Mouse (Mus musculus): ENCODE measurements around the gene Klf16. TPM values are rescaled to one million over a fixed set of nuclear protein-coding genes. Genes with fewer than 3 reads are reported as not detected.

Gene Klf16
- total RNA-seq, 2 experiments from 2014 or later, result 1.5 to 1.9 TPM

DNA sequence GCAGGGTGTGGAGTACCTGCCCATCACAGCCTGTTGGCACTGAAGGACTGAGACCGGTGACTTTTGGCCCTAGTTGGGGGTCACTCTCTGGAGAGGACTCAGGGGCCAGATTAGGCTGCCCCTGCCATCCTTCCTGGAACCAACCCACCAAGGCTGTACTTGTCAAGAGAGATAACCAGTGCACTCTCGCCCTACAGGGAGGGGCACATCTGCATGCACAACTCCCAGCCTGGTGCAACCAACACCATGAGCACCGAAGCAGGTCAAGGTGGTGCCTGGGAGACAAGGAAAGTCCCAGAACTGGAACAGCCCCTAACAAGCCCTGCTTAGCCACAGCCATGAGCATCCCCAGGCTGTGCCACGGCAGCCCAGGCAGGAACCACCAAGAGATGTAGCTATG is 30.2 kb downstream of the Klf16 start:
- no peak for DNase-seq (ENCODE audit: low spot score)

- no peak for DNase-seq (ENCODE audit: low spot score)
Observed at GRCm38 (mm10) chr10:80545590-80545989, 31.5 kb downstream of the Klf16 start.

DNA sequence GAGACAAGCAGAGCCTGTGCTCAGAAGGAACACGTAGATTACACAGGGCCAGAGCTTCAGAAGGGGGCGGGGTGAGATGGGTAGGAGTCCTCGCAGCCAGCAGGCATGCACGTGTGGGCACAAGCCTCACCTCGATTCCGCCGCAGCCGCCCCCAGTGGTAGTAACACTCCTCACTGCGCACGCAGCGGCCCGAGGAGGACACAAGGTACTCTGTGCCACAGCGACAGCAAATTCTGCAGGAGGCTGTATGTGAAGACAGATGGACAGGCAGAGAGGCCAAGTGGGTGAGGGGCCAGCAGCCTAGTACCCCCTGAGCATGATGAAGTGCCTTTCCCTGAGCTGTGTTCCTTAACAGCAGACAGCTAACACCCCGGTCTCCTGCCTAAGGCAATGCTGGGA is 33.2 kb downstream of the Klf16 start:
- DNase-seq (ENCODE audit: low spot score), result no peak

- DNase-seq (ENCODE audit: low spot score), result no peak
Observed at GRCm38 (mm10) chr10:80539493-80539892, 37.6 kb downstream of the Klf16 start.

DNA sequence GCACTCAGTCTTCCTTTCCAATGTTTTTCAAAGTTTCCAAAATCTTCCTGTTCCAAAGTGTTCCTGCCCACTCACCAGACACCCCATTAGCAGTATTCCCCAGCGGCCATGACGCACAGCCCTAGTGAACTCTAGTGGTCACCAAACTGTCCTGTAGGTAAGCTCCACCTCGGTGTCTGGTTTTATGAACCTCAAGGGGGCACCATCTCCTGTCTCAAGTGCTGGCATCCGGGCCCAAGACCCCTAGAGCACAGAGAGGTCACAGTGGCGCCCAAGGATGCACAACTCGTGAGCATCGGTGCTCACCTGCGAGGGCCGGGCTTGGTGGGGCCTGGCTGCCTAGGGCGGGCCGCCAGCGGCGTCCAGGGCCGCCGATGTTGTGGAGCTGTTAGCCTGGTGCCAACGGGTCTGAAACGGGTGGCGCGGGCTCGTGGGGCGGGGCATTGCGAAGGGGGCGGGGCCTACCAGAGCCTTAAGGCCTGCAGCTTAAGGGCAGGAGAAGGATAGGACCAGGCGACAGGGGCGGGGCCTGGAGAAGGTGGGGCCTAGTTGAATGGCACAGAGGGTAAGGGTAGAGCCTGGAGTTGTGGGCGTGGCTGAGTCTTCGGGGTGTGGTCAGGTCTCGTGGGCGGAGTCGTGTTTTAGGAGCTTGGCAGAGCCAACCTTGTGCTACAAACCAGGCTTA is 38.3 kb downstream of the Klf16 start, which contains the start of gene Atp8b3:
Gene Atp8b3 (minus strand): TSS at position 415 of the 685 bp plus-strand sequence.
- DNase-seq (ENCODE audit: low spot score), result peak; percentile 65

DNA sequence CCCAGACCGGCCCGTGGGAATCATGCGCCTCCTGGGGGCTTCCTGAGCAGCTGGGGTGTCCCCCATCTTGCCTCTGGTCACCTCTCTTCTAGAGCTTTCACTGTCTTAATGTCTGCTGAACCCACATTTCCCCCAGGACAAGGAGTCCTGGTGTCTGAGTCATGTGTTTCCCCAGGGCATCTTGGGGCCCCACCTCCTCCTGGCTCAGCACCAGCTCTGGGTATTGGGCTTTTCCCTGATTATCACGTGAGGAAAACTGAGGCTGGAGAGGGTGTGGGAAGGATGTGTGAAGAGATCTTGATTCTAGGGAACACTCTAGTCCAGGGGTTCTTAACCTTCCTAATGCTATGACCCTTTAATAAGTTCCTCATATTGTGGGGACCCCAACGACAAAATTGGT is 38.9 kb downstream of the Klf16 start:
- no peak for DNase-seq (ENCODE audit: low spot score)

GRCm38 (mm10) chr10:80535711-80536110 is 41.4 kb downstream of the Klf16 start:
- no peak for DNase-seq (ENCODE audit: low spot score)

GRCm38 (mm10) chr10:80535071-80535470 is 42.0 kb downstream of the Klf16 start:
- DNase-seq (ENCODE audit: low spot score), result no peak

DNA sequence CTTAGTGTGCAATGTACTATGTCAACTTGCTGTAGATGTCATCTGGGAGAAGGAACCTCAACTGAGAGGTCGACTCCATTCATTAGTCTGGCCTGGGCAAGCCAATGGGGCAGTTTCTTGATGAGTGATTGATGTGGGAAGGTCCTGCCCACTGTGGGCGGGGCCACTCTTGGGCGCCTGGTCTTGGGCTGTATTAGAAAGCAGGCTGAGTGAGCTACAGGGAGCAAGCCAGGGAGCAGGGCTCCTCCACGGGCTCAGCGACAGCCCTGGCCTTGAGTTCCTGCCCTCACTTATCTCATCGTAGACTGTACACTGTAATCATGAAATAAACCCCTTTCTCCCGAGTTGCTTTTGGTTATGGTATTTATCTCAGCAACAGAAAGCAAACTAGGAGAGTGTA is 43.4 kb downstream of the Klf16 start:
- no peak for DNase-seq (ENCODE audit: low spot score)

GRCm38 (mm10) chr10:80532783-80533182 is 44.3 kb downstream of the Klf16 start:
- DNase-seq (ENCODE audit: low spot score), result no peak

DNA sequence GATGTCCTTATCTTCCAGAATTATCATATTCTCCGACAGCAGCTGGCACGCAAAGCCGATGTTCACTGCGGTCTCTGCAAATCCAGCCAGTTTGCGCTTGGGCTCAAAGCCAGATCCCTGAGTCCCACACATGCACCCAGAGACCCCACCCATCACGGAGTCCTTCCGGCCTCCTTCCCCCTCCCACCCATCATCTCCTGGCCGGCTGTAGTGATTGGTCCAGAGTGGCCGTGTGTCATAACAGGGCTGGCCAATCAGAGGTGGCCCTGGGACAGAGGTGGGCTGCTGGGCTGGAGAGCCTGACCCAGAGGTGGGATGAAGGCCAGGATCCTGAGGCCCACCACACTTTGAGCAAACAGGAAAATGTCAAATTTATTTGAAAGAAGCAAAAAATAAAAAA is 50.9 kb downstream of the Klf16 start:
- DNase-seq (ENCODE audit: low spot score), result no peak

GRCm38 (mm10) chr10:80523299-80523698 is 53.8 kb downstream of the Klf16 start:
- DNase-seq (ENCODE audit: low spot score), result no peak

GRCm38 (mm10) chr10:80519287-80519686 is 57.8 kb downstream of the Klf16 start:
- no peak for DNase-seq (ENCODE audit: low spot score)

Small RNA genes within 50 kb of the gene (microRNA-seq; reads per million reads assigned to microRNA genes)
- gene Mir6912, result not detected

Other genes starting within 250 kb of the Klf16 start
- under 1 TPM; 0.78 to 0.97 TPM for gene Pcsk4, start 247.8 kb downstream of the Klf16 start, total RNA-seq (2021)
- gene Reep6, start 247.4 kb downstream of the Klf16 start, total RNA-seq (2021), result 1 to 10 TPM; 3.4 to 4.1 TPM
- gene Adamtsl5, start 228.9 kb downstream of the Klf16 start, total RNA-seq (2021), result 10 to 100 TPM; 32.5 to 37.0 TPM
- under 1 TPM; 0.09 to 0.11 TPM for gene Plk5, start 220.9 kb downstream of the Klf16 start, total RNA-seq (2021)
- gene Mex3d, start 189.7 kb downstream of the Klf16 start, total RNA-seq (2021), result 1 to 10 TPM; 4.0 to 4.6 TPM
- gene Mbd3, start 177.8 kb downstream of the Klf16 start, total RNA-seq (2021), result 100 to 1,000 TPM; 108 to 127 TPM
- 100 to 1,000 TPM; 831 to 847 TPM for gene Uqcr11, start 170.5 kb downstream of the Klf16 start, total RNA-seq (2021)
- gene Tcf3, start 143.7 kb downstream of the Klf16 start, total RNA-seq (2021), result 10 to 100 TPM; 11.2 to 11.3 TPM
- gene Onecut3, start 82.5 kb downstream of the Klf16 start, total RNA-seq (2021), result not detected
- gene Atp8b3, start 38.2 kb downstream of the Klf16 start, total RNA-seq (2021), result not detected
- gene Rexo1, start 15.8 kb downstream of the Klf16 start, total RNA-seq (2021), result 10 to 100 TPM in 1 of 2 experiments, 1 to 10 TPM in 1; 9.6 to 11.1 TPM
- 10 to 100 TPM; 62.4 to 64.3 TPM for gene Abhd17a, start 13.0 kb upstream of the Klf16 start, total RNA-seq (2021)
- 10 to 100 TPM; 19.0 to 20.1 TPM for gene Scamp4, start 25.6 kb upstream of the Klf16 start, total RNA-seq (2021)
- gene Adat3, start 25.6 kb upstream of the Klf16 start, total RNA-seq (2021), result under 1 TPM in 1 of 2 experiments, not detected in 1; 0.69 TPM
- gene Gm49322, start 28.7 kb upstream of the Klf16 start, total RNA-seq (2021), result under 1 TPM; 0.14 to 0.26 TPM
- gene Csnk1g2, start 45.5 kb upstream of the Klf16 start, total RNA-seq (2021), result 100 to 1,000 TPM in 1 of 2 experiments, 10 to 100 TPM in 1; 97.2 to 128 TPM
- 10 to 100 TPM; 38.5 to 40.0 TPM for gene Btbd2, start 79.8 kb upstream of the Klf16 start, total RNA-seq (2021)
- gene Mknk2, start 100.8 kb upstream of the Klf16 start, total RNA-seq (2021), result 100 to 1,000 TPM; 244 to 292 TPM
- gene Mob3a, start 124.7 kb upstream of the Klf16 start, total RNA-seq (2021), result 1 to 10 TPM; 2.3 to 4.1 TPM
- gene Izumo4, start 124.9 kb upstream of the Klf16 start, total RNA-seq (2021), result 1 to 10 TPM in 1 of 2 experiments, under 1 TPM in 1; 0.91 to 1.9 TPM
- 10 to 100 TPM; 24.3 to 31.7 TPM for gene Ap3d1, start 164.9 kb upstream of the Klf16 start, total RNA-seq (2021)
- gene Dot1l, start 177.9 kb upstream of the Klf16 start, total RNA-seq (2021), result 10 to 100 TPM; 13.6 to 20.8 TPM
- 10 to 100 TPM; 27.3 to 27.6 TPM for gene Sf3a2, start 220.9 kb upstream of the Klf16 start, total RNA-seq (2021)
- gene Plekhj1, start 221.3 kb upstream of the Klf16 start, total RNA-seq (2021), result 10 to 100 TPM; 24.3 to 25.8 TPM
- gene Amh, start 227.9 kb upstream of the Klf16 start, total RNA-seq (2021), result under 1 TPM; 0.31 to 0.32 TPM
- gene Jsrp1, start 236.2 kb upstream of the Klf16 start, total RNA-seq (2021), result 100 to 1,000 TPM; 448 to 461 TPM
- 100 to 1,000 TPM; 698 to 770 TPM for gene Oaz1, start 249.3 kb upstream of the Klf16 start, total RNA-seq (2021)

Data from gastrocnemius, adult 18-20 months (tissue).